Mouse (Mus musculus) lung, postnatal 0 days (tissue): ENCODE data around the gene Hpcal4. TPM values are rescaled to one million over a fixed set of nuclear protein-coding genes. Genes with fewer than 3 reads are reported as not detected.

ENCODE experiments used
- ATAC-seq: fragments of 200-750 bp; cut with Nextera tagmentation; 2 replicates; pipeline ENCODE4 v1.8.0; 2017; ENCODE audit warnings: moderate library complexity
- DNase-seq: peaks from one replicate; pipeline ENCODE4 v3.0.0-alpha.2; 2016; ENCODE audit warnings: low spot score
- H3K27ac ChIP-seq: fragments of 300-500 bp; sonication (generic); 2 replicates; pipeline ENCODE4 v1.5.1; 2014; ENCODE audit warnings: antibody characterized with exemption, mild to moderate bottlenecking, low read length, mixed read lengths
- H3K27me3 ChIP-seq: fragments of 300-500 bp; sonication (generic); replicated peaks from 2 replicates; pipeline ENCODE4 v1.6.1; 2014; ENCODE audit warnings: low read length, mixed read lengths; ENCODE audit not compliant: insufficient read depth
- H3K36me3 ChIP-seq: fragments of 300-500 bp; sonication (generic); 2 replicates; pipeline ENCODE4 v1.6.1; 2014; ENCODE audit warnings: low read length, mixed read lengths; ENCODE audit not compliant: insufficient read depth
- H3K4me1 ChIP-seq: fragments of 300-500 bp; sonication (generic); 2 replicates; pipeline ENCODE4 v1.6.1; 2014; ENCODE audit warnings: antibody characterized with exemption, low read depth, low read length, mixed read lengths; ENCODE audit not compliant: insufficient read depth
- H3K4me2 ChIP-seq: fragments of 300-500 bp; sonication (generic); replicated peaks from 2 replicates; pipeline ENCODE4 v1.6.1; 2014; ENCODE audit warnings: low read depth, mild to moderate bottlenecking, low read length, moderate library complexity, mixed read lengths
- H3K4me3 ChIP-seq: fragments of 300-500 bp; sonication (generic); 2 replicates; pipeline ENCODE4 v1.5.1; 2014; ENCODE audit warnings: low read depth, low read length
- H3K9ac ChIP-seq: fragments of 300-500 bp; sonication (generic); replicated peaks from 2 replicates; pipeline ENCODE4 v1.6.1; 2014; ENCODE audit warnings: low read depth, mild to moderate bottlenecking
- H3K9me3 ChIP-seq: fragments of 300-500 bp; sonication (generic); 2 replicates; pipeline ENCODE4 v1.6.1; 2016; ENCODE audit warnings: low read length, mixed read lengths
- CTCF ChIP-seq: IDR thresholded peaks from 2 replicates; pipeline ENCODE4 v1.5.1; 2016; ENCODE audit warnings: antibody characterized with exemption, mild to moderate bottlenecking
- EP300 ChIP-seq: IDR thresholded peaks from 2 replicates; pipeline ENCODE4 v1.6.1; 2016; ENCODE audit warnings: antibody characterized with exemption, mild to moderate bottlenecking, control low read depth
- WGBS: fragments of 180-500 bp; shearing (Covaris S2); extraction: QIAGEN DNeasy Blood & Tissue Kit; methylation state at CpG from one replicate; pipeline ENCODE4 v1.1.7; 2014; 5-methylcytosine and 5-hydroxymethylcytosine counted together
- polyA plus RNA-seq: library from polyadenylated mRNA; unstranded; fragments of >200 nt; fragmentation: Nextera tagmentation; extraction: Ambion mirVana; gene quantifications from 2 replicates; pipeline ENCODE4 v1.2.1, GENCODE M21; 2015

Hpcal4 gene
- polyA plus RNA-seq, 1 experiment from 2014 or later = 0.20 TPM

- ATAC-seq (peak; percentile 38), DNase-seq (peak; percentile 73)
- no peak overlapping the region for H3K27ac ChIP-seq
- peaks cover 18% of the 10 kb centered on the region for H3K27me3 ChIP-seq
- H3K36me3 ChIP-seq = no peaks in the 10 kb centered on the region
- WGBS = 3% methylated on average over 15 of the region's 15 CpGs
- H3K9me3 ChIP-seq = no peaks in the 10 kb centered on the region
- peak overlapping the region; percentile 62 for H3K4me2 ChIP-seq
- H3K4me3 ChIP-seq = 0 out of 2 replicates have a peak overlapping the region, but pooled peaks have one; percentile 16
- TF ChIP-seq EP300 (no peak), CTCF (peak; percentile 90)
- no peak overlapping the region for H3K9ac ChIP-seq
- 0 out of 2 replicates have a peak, but pooled peaks cover 5% of the 10 kb centered on the region for H3K4me1 ChIP-seq
Measured at GRCm38 (mm10) chr4:123200771-123201185, 17.8 kb downstream of the Hpcal4 start.

- peak within 1 kb of the TSS; percentile 16; the same call in 1 of the 2 replicates for H3K4me3 ChIP-seq
- WGBS = 2% methylated on average over 58 of the region's 58 CpGs
- H3K27ac ChIP-seq = no peak within 1 kb of the TSS
- DNase-seq (no peak), ATAC-seq (peak; percentile 26; the same call in 1 of the 2 replicates)
- H3K9me3 ChIP-seq = no peaks in the 10 kb centered on the region
- no peaks in the 10 kb centered on the region for H3K36me3 ChIP-seq
- H3K27me3 ChIP-seq = peaks cover 18% of the 10 kb centered on the region
- H3K9ac ChIP-seq = 0 out of 2 replicates have a peak within 1 kb of the TSS, but pooled peaks have one; percentile 16
- no peak for TF ChIP-seq EP300
- TF ChIP-seq CTCF = no peak
- 0 out of 2 replicates have a peak, but pooled peaks cover 5% of the 10 kb centered on the region for H3K4me1 ChIP-seq
- H3K4me2 ChIP-seq = peak within 1 kb of the TSS; percentile 62
Measured at GRCm38 (mm10) chr4:123201186-123202093, 18.4 kb downstream of the Hpcal4 start, which contains the start of gene Nt5c1a. Gene Nt5c1a, plus strand, starts transcription at chr4:123201504.

- TF ChIP-seq CTCF = no peak
- TF ChIP-seq EP300 = no peak
Measured at GRCm38 (mm10) chr4:123202094-123202420, 19.0 kb downstream of the Hpcal4 start.

DNA sequence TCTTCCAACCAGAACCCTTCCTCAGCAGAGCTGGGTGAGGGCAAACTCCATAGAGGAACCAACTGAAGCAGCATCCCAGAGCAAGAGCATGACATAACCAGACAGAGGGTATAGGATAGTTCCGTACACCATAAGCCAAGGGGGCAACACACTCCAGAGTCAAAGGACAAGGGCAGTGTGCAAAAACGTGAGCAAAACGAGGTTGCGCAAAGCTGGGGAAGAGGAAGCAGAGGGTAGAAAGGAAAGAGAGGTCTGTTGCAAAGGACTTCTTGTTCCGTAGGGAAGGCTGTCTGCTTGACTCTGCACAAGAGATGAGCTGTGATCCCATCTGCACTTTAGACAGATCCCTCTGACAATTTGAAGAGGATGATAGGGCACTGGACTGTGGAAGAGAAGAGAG is 24.3 kb downstream of the Hpcal4 start:
- 61% methylated on average over 5 of the region's 5 CpGs for WGBS
- no peak overlapping the region for H3K4me2 ChIP-seq
- ATAC-seq (no peak), DNase-seq (no peak)
- H3K27ac ChIP-seq = no peak overlapping the region
- no peaks in the 10 kb centered on the region for H3K27me3 ChIP-seq
- H3K4me1 ChIP-seq = no peaks in the 10 kb centered on the region
- no peak overlapping the region for H3K9ac ChIP-seq
- H3K9me3 ChIP-seq = no peaks in the 10 kb centered on the region
- no peaks in the 10 kb centered on the region for H3K36me3 ChIP-seq
- no peak overlapping the region for H3K4me3 ChIP-seq
- no peak for TF ChIP-seq EP300
- no peak for TF ChIP-seq CTCF

More at GRCm38 (mm10) chr4:123202094-123202420, 19.0 kb downstream of the Hpcal4 start:
- H3K4me2 ChIP-seq = peak overlapping the region; percentile 62; the same call in 1 of the 2 replicates
- DNase-seq = no peak
- no peaks in the 10 kb centered on the region for H3K9me3 ChIP-seq
- H3K27ac ChIP-seq = no peak overlapping the region
- 0 out of 2 replicates have a peak, but pooled peaks cover 5% of the 10 kb centered on the region for H3K4me1 ChIP-seq
- no peak for ATAC-seq
- peaks cover 18% of the 10 kb centered on the region for H3K27me3 ChIP-seq
- H3K9ac ChIP-seq = no peak overlapping the region
- WGBS = 14% methylated on average over 8 of the region's 8 CpGs
- no peaks in the 10 kb centered on the region for H3K36me3 ChIP-seq
- no peak overlapping the region for H3K4me3 ChIP-seq

DNA sequence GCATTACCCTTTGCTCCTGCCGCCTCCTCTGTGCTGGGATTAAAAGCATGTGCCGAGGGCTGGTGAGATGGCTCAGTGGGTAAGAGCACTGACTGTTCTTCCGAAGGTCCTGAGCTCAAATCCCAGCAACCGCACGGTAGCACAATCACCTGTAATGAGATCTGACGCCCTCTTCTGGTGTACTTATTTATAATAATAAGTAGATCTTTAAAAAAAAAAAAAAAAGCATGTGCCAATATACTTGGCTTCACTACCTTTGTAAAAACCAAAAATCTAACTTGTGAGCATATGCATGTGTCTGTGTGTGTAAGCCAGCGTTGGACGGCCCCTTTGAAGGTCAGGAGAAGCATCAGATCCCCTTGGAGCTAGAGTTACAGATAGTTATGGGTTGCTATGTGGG is 28.0 kb downstream of the Hpcal4 start:
- no peaks in the 10 kb centered on the region for H3K27me3 ChIP-seq
- no peak for ATAC-seq
- WGBS = 57% methylated on average over 8 of the region's 8 CpGs
- no peak overlapping the region for H3K27ac ChIP-seq
- no peaks in the 10 kb centered on the region for H3K9me3 ChIP-seq
- no peak overlapping the region for H3K9ac ChIP-seq
- DNase-seq = no peak
- no peaks in the 10 kb centered on the region for H3K36me3 ChIP-seq
- TF ChIP-seq EP300 (no peak), CTCF (no peak)
- no peak overlapping the region for H3K4me2 ChIP-seq
- H3K4me3 ChIP-seq = no peak overlapping the region
- no peaks in the 10 kb centered on the region for H3K4me1 ChIP-seq

DNA sequence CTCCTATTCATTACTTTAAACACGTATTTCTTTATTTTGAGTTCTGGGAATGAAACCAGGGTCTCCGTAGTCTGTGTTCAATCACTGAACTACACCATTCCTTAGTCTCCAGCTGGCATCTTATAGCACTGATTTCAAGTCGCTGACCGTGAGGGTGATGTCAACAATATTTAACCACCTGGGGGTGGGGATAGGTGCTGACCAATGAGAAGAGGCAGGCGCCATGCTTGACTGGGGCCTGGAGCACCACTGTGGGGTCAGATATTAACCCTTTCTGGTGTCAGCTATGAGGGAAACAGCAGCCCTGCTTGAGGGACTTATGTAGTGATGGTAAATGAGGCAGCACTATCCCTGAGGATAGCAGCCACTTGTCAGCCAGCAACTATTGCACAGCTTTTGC is 28.4 kb downstream of the Hpcal4 start:
- Histone ChIP-seq H3K4me2 (no peak overlapping the region), H3K27me3 (no peaks in the 10 kb centered on the region), H3K9me3 (no peaks in the 10 kb centered on the region), H3K27ac (no peak overlapping the region), H3K36me3 (no peaks in the 10 kb centered on the region), H3K4me1 (no peaks in the 10 kb centered on the region), H3K4me3 (no peak overlapping the region), H3K9ac (no peak overlapping the region)
- DNase-seq = no peak
- 31% methylated on average over 5 of the region's 5 CpGs for WGBS
- no peak for ATAC-seq
- TF ChIP-seq CTCF (no peak), EP300 (no peak)
